ENCODE assay signal across 22 mouse cellular contexts in genomic region chr10:8781876-8782372, GRCm38 (mm10).
DNase-seq lines count a peak whose midpoint lies in the region; ATAC-seq and TF ChIP-seq lines count a peak whose summit lies in the region.
"Had no signal": no experiment of that assay in that cellular context is flagged by ENCODE, and none has a peak within 500 bp of the region (broad histone marks: within the 10 kb centered on the region; RNA-seq: fewer than 3 reads in every experiment).

No protein-coding gene starts in this region.

- no peak for TF ChIP-seq CTCF in kidney, adult 2 months (conservative IDR thresholded peaks at IDR 0.05; ENCODE audit: insufficient read depth, insufficient read length, low read depth, low read length)

- DNase-seq in kidney, adult 2 months, result no peak
- no peak for DNase-seq in midbrain, embryonic 11.5 days (ENCODE audit: low spot score, missing footprints)
- peak; percentile 60 for DNase-seq in embryonic facial prominence, embryonic 14.5 days (ENCODE audit: low spot score)
- no peak for DNase-seq in adrenal gland, postnatal 10 days
- no peak for DNase-seq in cerebellum, adult 9-11 months
- DNase-seq: adrenal gland, postnatal 25 days; cerebellum, adult 18-20 months; cerebellum, postnatal 10 days; embryo, embryonic 11 days; gastrocnemius, postnatal 10 days; heart, adult 18-20 months; heart, postnatal 10 days had no signal

- H3K27ac ChIP-seq in kidney, embryonic 16.5 days (ENCODE audit: low read length), result no peak overlapping the region
- no peak overlapping the region for H3K27ac ChIP-seq in kidney, adult 2 months (ENCODE audit: insufficient read depth, low read depth, low read length)
- no peak overlapping the region for H3K27ac ChIP-seq in midbrain, embryonic 15.5 days
- no peak overlapping the region for H3K27ac ChIP-seq in midbrain, embryonic 11.5 days (ENCODE audit: low read depth, low read length)
- H3K27ac ChIP-seq in embryonic facial prominence, embryonic 14.5 days (replicated peaks; ENCODE audit: low read depth, low read length), result no peak overlapping the region
- H3K27ac ChIP-seq: embryonic facial prominence, embryonic 12.5 days; forebrain, embryonic 10.5 days; heart, embryonic 10.5 days; hindbrain, embryonic 13.5 days had no signal

- H3K9ac ChIP-seq in kidney, embryonic 16.5 days (replicated peaks; ENCODE audit: low read length), result no peak overlapping the region
- no peak overlapping the region for H3K9ac ChIP-seq in midbrain, embryonic 15.5 days
- no peak overlapping the region for H3K9ac ChIP-seq in midbrain, embryonic 11.5 days (ENCODE audit: low read length)
- no peak overlapping the region for H3K9ac ChIP-seq in embryonic facial prominence, embryonic 14.5 days (ENCODE audit: low read depth, low read length)
- H3K9ac ChIP-seq: embryonic facial prominence, embryonic 12.5 days; hindbrain, embryonic 13.5 days had no signal

- H3K9me3 ChIP-seq in kidney, embryonic 16.5 days (ENCODE audit: low read length), result no peaks in the 10 kb centered on the region
- no peaks in the 10 kb centered on the region for H3K9me3 ChIP-seq in midbrain, embryonic 15.5 days
- no peaks in the 10 kb centered on the region for H3K9me3 ChIP-seq in midbrain, embryonic 11.5 days (ENCODE audit: control insufficient read depth, low read length)
- H3K9me3 ChIP-seq in embryonic facial prominence, embryonic 14.5 days (ENCODE audit: control insufficient read depth, low read length), result no peaks in the 10 kb centered on the region
- H3K9me3 ChIP-seq: embryonic facial prominence, embryonic 12.5 days; forebrain, embryonic 10.5 days; heart, embryonic 10.5 days; hindbrain, embryonic 13.5 days had no signal

- H3K4me3 ChIP-seq in kidney, embryonic 16.5 days (ENCODE audit: low read length), result no peak overlapping the region
- H3K4me3 ChIP-seq in kidney, adult 2 months (ENCODE audit: insufficient read depth, low read depth, low read length), result no peak overlapping the region
- no peak overlapping the region for H3K4me3 ChIP-seq in midbrain, embryonic 15.5 days
- no peak overlapping the region for H3K4me3 ChIP-seq in midbrain, embryonic 11.5 days (ENCODE audit: low read depth, low read length)
- H3K4me3 ChIP-seq in embryonic facial prominence, embryonic 14.5 days (ENCODE audit: low read depth, low read length), result no peak overlapping the region
- H3K4me3 ChIP-seq: embryonic facial prominence, embryonic 12.5 days; erythroblast, embryonic 14.5 days; forebrain, embryonic 10.5 days; heart, embryonic 10.5 days; hindbrain, embryonic 13.5 days had no signal

- no peaks in the 10 kb centered on the region for H3K27me3 ChIP-seq in kidney, embryonic 16.5 days (ENCODE audit: insufficient read depth, low read length)
- no peaks in the 10 kb centered on the region for H3K27me3 ChIP-seq in kidney, adult 2 months (replicated peaks; ENCODE audit: control insufficient read depth, insufficient read depth, low read length)
- H3K27me3 ChIP-seq in midbrain, embryonic 15.5 days (replicated peaks), result no peaks in the 10 kb centered on the region
- H3K27me3 ChIP-seq in midbrain, embryonic 11.5 days (ENCODE audit: control insufficient read depth, insufficient read depth, low read length), result no peaks in the 10 kb centered on the region
- H3K27me3 ChIP-seq in embryonic facial prominence, embryonic 14.5 days (replicated peaks; ENCODE audit: control insufficient read depth, insufficient read depth, low read length), result no peaks in the 10 kb centered on the region
- H3K27me3 ChIP-seq: embryonic facial prominence, embryonic 12.5 days; hindbrain, embryonic 13.5 days had no signal

- ATAC-seq in kidney, embryonic 16.5 days (ENCODE audit: low FRiP score, low TSS enrichment), result peak; percentile 59; the same call in 1 of the 2 replicates
- ATAC-seq in midbrain, embryonic 15.5 days (replicated peaks), result 0 out of 2 replicates have a peak, but pooled peaks have one; percentile 24
- no peak for ATAC-seq in midbrain, embryonic 11.5 days (ENCODE audit: low FRiP score)
- ATAC-seq in embryonic facial prominence, embryonic 14.5 days (ENCODE audit: low read depth), result no peak
- ATAC-seq: activated CD4-positive, CD25-positive, alpha-beta regulatory T cell, adult 4 months; forebrain, embryonic 14.5 days; intestine, embryonic 16.5 days had no signal

- TF ChIP-seq POLR2A in kidney, adult 2 months (IDR thresholded peaks at IDR 0.05; ENCODE audit: low read depth, low read length), result no peak

- 67% methylated on average over 10 of the region's 10 CpGs for WGBS in kidney, embryonic 16.5 days
- 81% methylated on average over 10 of the region's 10 CpGs for WGBS in kidney, adult 2 months
- 84% methylated on average over 10 of the region's 10 CpGs for WGBS in midbrain, embryonic 15.5 days
- WGBS in midbrain, embryonic 11.5 days, result 90% methylated on average over 10 of the region's 10 CpGs
- WGBS in embryonic facial prominence, embryonic 14.5 days, result 57% methylated on average over 10 of the region's 10 CpGs

- H3K36me3 ChIP-seq in kidney, embryonic 16.5 days (ENCODE audit: insufficient read depth, low read length), result peaks cover 4% of the 10 kb centered on the region; the same call in 1 of the 2 replicates
- no peaks in the 10 kb centered on the region; the same call in none of the 2 replicates for H3K36me3 ChIP-seq in kidney, adult 2 months (ENCODE audit: control insufficient read depth, insufficient read depth, low read length)
- no peaks in the 10 kb centered on the region for H3K36me3 ChIP-seq in midbrain, embryonic 15.5 days (replicated peaks)
- H3K36me3 ChIP-seq in midbrain, embryonic 11.5 days (ENCODE audit: control insufficient read depth, insufficient read depth, low read length), result peaks cover 3% of the 10 kb centered on the region; the same call in 1 of the 2 replicates
- peaks cover 14% of the 10 kb centered on the region for H3K36me3 ChIP-seq in embryonic facial prominence, embryonic 14.5 days (ENCODE audit: control insufficient read depth, insufficient read depth, low read length)

- H3K4me1 ChIP-seq in kidney, embryonic 16.5 days (ENCODE audit: insufficient read depth, low read length), result peaks cover 19% of the 10 kb centered on the region
- peaks cover 13% of the 10 kb centered on the region for H3K4me1 ChIP-seq in kidney, adult 2 months (ENCODE audit: control insufficient read depth, insufficient read depth, low read length)
- no peaks in the 10 kb centered on the region for H3K4me1 ChIP-seq in midbrain, embryonic 15.5 days
- H3K4me1 ChIP-seq in midbrain, embryonic 11.5 days (ENCODE audit: control insufficient read depth, insufficient read depth, low read length), result peaks cover 9% of the 10 kb centered on the region; the same call in 1 of the 2 replicates
- H3K4me1 ChIP-seq in embryonic facial prominence, embryonic 14.5 days (ENCODE audit: control insufficient read depth, insufficient read depth, low read length), result 0 out of 2 replicates have a peak, but pooled peaks cover 4% of the 10 kb centered on the region

- H3K4me2 ChIP-seq in kidney, embryonic 16.5 days (replicated peaks; ENCODE audit: low read depth, low read length), result no peak overlapping the region
- H3K4me2 ChIP-seq in midbrain, embryonic 15.5 days, result no peak overlapping the region
- H3K4me2 ChIP-seq in midbrain, embryonic 11.5 days, result no peak overlapping the region
- no peak overlapping the region for H3K4me2 ChIP-seq in embryonic facial prominence, embryonic 14.5 days (ENCODE audit: low read depth, low read length)
- H3K4me2 ChIP-seq: embryonic facial prominence, embryonic 12.5 days; hindbrain, embryonic 13.5 days had no signal

Comparison
In these comparisons a context has a peak if more than half of its experiments do, and no peak if none do; other contexts are left out.
1. ATAC-seq: peak in kidney, embryonic 16.5 days (single experiment) and midbrain, embryonic 15.5 days (single experiment); none in midbrain, embryonic 11.5 days (single experiment) and embryonic facial prominence, embryonic 14.5 days (single experiment).